Mouse (Mus musculus): ENCODE measurements around the gene Shisa7.

DNA sequence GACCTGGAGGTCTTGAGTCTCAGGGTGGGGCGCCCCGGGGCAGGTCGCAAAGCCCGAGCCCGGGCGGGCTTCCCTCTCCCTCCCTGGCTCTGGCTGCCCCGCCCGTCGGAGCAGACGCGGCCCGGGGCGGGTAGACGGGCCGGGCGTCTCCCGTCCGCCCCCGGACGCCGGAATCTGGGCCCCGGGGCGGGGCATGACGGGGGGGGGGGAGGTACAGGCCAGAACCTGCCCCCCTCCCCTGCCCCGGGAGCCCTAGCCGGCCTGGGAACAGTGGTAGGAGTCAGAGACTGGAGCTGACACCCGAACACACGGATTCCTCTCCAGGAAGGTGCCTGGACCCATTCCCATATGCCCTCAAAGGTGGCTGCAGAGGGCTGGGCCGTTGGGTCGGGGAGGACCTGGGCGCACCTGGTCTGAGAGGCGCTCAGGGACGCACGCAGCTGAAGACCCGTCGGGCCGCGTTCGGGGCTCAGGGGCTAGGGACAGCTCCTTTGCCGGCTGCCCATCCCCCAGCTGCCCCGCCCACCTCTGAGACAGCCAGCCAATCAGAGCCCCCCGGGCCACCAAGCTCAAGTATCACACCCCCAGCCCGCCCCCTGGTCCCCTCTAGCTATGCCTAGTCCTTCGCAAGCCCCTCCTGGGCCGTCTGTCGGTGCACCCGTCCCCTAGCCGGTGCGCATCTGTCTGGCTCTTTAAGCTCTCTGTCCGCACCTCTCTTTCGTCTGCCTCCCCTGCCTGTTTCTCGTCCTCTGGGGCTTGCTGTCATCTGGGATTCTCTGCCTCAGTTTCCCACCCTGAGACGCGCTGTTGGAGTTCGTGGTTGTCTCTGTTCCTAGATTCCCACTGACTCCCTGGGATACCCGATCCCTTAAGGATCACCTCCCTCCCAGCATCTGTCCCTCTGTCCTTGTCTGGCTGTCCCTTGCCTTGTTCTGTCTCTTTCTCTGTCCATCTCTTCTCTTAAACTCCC is 67.3 kb downstream of the Shisa7 start:
- TF ChIP-seq POLR2A (IDR thresholded peaks at IDR 0.05; ENCODE audit: borderline replicate concordance, extremely low read depth, low read depth, low read length) (no peak), CTCF (IDR thresholded peaks at IDR 0.05; ENCODE audit: insufficient read depth, low read length) (no peak)
